Mouse (Mus musculus) C2C12 (cell line): Measurements from ENCODE around the gene Rnf31. TPM values are rescaled to one million over a fixed set of nuclear protein-coding genes. Genes with fewer than 3 reads are reported as not detected.

Experiments used
- polyA plus RNA-seq: library from polyadenylated mRNA; unstranded; fragments of >200 nt; fragmentation: generic; extraction: Trizol; gene quantifications from one replicate; pipeline ENCODE4 v1.2.1, GENCODE M21; 2012; ENCODE audit warnings: missing spikeins

Rnf31 gene
- polyA plus RNA-seq, 1 experiment = 9.4 TPM

Other genes starting within 250 kb of the Rnf31 start
- gene Dhrs4, start 113.0 kb upstream of the Rnf31 start, polyA plus RNA-seq = 45.9 TPM
- gene Carmil3, start 101.1 kb upstream of the Rnf31 start, polyA plus RNA-seq = 0.23 TPM
- not detected for gene Cpne6, start 81.3 kb upstream of the Rnf31 start, polyA plus RNA-seq
- not detected for gene Nrl, start 66.7 kb upstream of the Rnf31 start, polyA plus RNA-seq
- 87.9 TPM for gene Pck2, start 51.4 kb upstream of the Rnf31 start, polyA plus RNA-seq
- gene Dcaf11, start 31.7 kb upstream of the Rnf31 start, polyA plus RNA-seq = 15.8 TPM
- 0.16 TPM for gene A730061H03Rik, start 31.3 kb upstream of the Rnf31 start, polyA plus RNA-seq
- gene Fitm1, start 16.1 kb upstream of the Rnf31 start, polyA plus RNA-seq = 0.40 TPM
- 63.7 TPM for gene Psme1, start 13.6 kb upstream of the Rnf31 start, polyA plus RNA-seq
- gene Emc9, start 6.4 kb upstream of the Rnf31 start, polyA plus RNA-seq = 7.5 TPM
- 110 TPM for gene Psme2, start 595 bp upstream of the Rnf31 start, polyA plus RNA-seq
- gene Irf9, start 11.9 kb downstream of the Rnf31 start, polyA plus RNA-seq = 3.3 TPM
- gene Rec8, start 26.3 kb downstream of the Rnf31 start, polyA plus RNA-seq = not detected
- 113 TPM for gene Ipo4, start 44.2 kb downstream of the Rnf31 start, polyA plus RNA-seq
- gene Gm49378, start 46.2 kb downstream of the Rnf31 start, polyA plus RNA-seq = 0.13 TPM
- 72.9 TPM for gene Tm9sf1, start 52.1 kb downstream of the Rnf31 start, polyA plus RNA-seq
- gene Tssk4, start 58.5 kb downstream of the Rnf31 start, polyA plus RNA-seq = 0.43 TPM
- 16.5 TPM for gene Mdp1, start 68.8 kb downstream of the Rnf31 start, polyA plus RNA-seq
- gene Gmpr2, start 80.2 kb downstream of the Rnf31 start, polyA plus RNA-seq = 23.8 TPM
- gene Nedd8, start 80.4 kb downstream of the Rnf31 start, polyA plus RNA-seq = 478 TPM
- gene Tinf2, start 90.1 kb downstream of the Rnf31 start, polyA plus RNA-seq = 24.4 TPM
- gene Tgm1, start 122.2 kb downstream of the Rnf31 start, polyA plus RNA-seq = 0.07 TPM
- 11.9 TPM for gene Rabggta, start 130.6 kb downstream of the Rnf31 start, polyA plus RNA-seq
- gene Dhrs1, start 154.0 kb downstream of the Rnf31 start, polyA plus RNA-seq = 63.7 TPM
- 38.6 TPM for gene Nop9, start 154.0 kb downstream of the Rnf31 start, polyA plus RNA-seq
- gene Cideb, start 166.8 kb downstream of the Rnf31 start, polyA plus RNA-seq = 0.05 TPM
- gene Ltb4r2, start 169.7 kb downstream of the Rnf31 start, polyA plus RNA-seq = 0.09 TPM
- 0.05 TPM for gene Ltb4r1, start 174.3 kb downstream of the Rnf31 start, polyA plus RNA-seq
- 0.02 TPM for gene Adcy4, start 192.4 kb downstream of the Rnf31 start, polyA plus RNA-seq
- 0.55 TPM for gene Ripk3, start 197.2 kb downstream of the Rnf31 start, polyA plus RNA-seq
- gene Nfatc4, start 231.4 kb downstream of the Rnf31 start, polyA plus RNA-seq = 1.2 TPM